Mouse (Mus musculus) MEL (cell line): ENCODE results near the gene Cyp2d11. TPM values are rescaled to one million over a fixed set of nuclear protein-coding genes. Genes with fewer than 3 reads are reported as not detected.
"Not testable (repeated sequence)": the region's sequence is repeated elsewhere in the genome, so short reads cannot be mapped to it uniquely, and the experiment has no call there.

ENCODE experiments used
- DNase-seq: peaks from one replicate; pipeline ENCODE4 v3.0.0; 2011; ENCODE audit warnings: low read depth, low spot score
- H3K27ac ChIP-seq: 2 replicates; pipeline ENCODE4 v1.5.1; 2012; ENCODE audit warnings: low read depth, mild to moderate bottlenecking, control low read depth, low read length, moderate library complexity; ENCODE audit not compliant: control insufficient read depth
- H3K27me3 ChIP-seq, 2 experiments: fragments of 150-350 bp in 1 of 2; sonication (generic) in 1 of 2; 2 replicates each; pipeline ENCODE4 v1.6.1; 2012; ENCODE audit warnings: low read length in 2 of 2, mild to moderate bottlenecking in 2 of 2, improper control_type of control experiment in 1 of 2, moderate library complexity in 1 of 2; ENCODE audit not compliant: insufficient read depth in 2 of 2, control insufficient read depth in 1 of 2
- H3K36me3 ChIP-seq, 2 experiments: 2 replicates each; pipeline ENCODE4 v1.6.1; 2012 to 2014; ENCODE audit warnings: low read length in 2 of 2, improper control_type of control experiment in 1 of 2, inconsistent platforms in 1 of 2, mild to moderate bottlenecking in 1 of 2; ENCODE audit not compliant: insufficient read depth in 2 of 2, control insufficient read depth in 1 of 2
- H3K4me1 ChIP-seq, 2 experiments: fragments of 150-350 bp in 1 of 2; sonication (generic) in 1 of 2; 2 replicates each; pipeline ENCODE4 v1.6.1; 2012; ENCODE audit warnings: low read length in 2 of 2, improper control_type of control experiment in 1 of 2, mild to moderate bottlenecking in 1 of 2; ENCODE audit not compliant: insufficient read depth in 2 of 2, control insufficient read depth in 1 of 2
- H3K4me3 ChIP-seq, 2 experiments: fragments of 150-350 bp in 1 of 2; sonication (generic) in 1 of 2; 2 replicates each; pipeline ENCODE4 v1.5.1; 2012; ENCODE audit warnings: low read depth in 2 of 2, low read length in 2 of 2, mild to moderate bottlenecking in 2 of 2, moderate library complexity in 2 of 2, control low read depth in 1 of 2, improper control_type of control experiment in 1 of 2; ENCODE audit not compliant: control insufficient read depth in 1 of 2, insufficient read depth in 1 of 2
- H3K79me2 ChIP-seq: 2 replicates; pipeline ENCODE4 v1.6.1; 2012; ENCODE audit warnings: mild to moderate bottlenecking, low read length, moderate library complexity; ENCODE audit not compliant: control insufficient read depth, poor library complexity, insufficient read depth
- H3K9ac ChIP-seq: 2 replicates; pipeline ENCODE4 v1.6.1; 2012; ENCODE audit warnings: low read depth, mild to moderate bottlenecking, control low read depth, low read length, moderate library complexity; ENCODE audit not compliant: control insufficient read depth, poor library complexity, severe bottlenecking
- H3K9me3 ChIP-seq: fragments of 150-350 bp; sonication (generic); replicated peaks from 2 replicates; pipeline ENCODE4 v1.6.1; 2012; ENCODE audit warnings: mild to moderate bottlenecking, low read length, improper control_type of control experiment, moderate library complexity; ENCODE audit not compliant: insufficient read depth
- BHLHE40 ChIP-seq: IDR thresholded peaks from 2 replicates; pipeline ENCODE4 v1.6.1; 2012; ENCODE audit warnings: low read depth, mild to moderate bottlenecking, inconsistent platforms, low read length, improper control_type of control experiment, borderline replicate concordance
- CHD2 ChIP-seq: IDR thresholded peaks from 2 replicates; pipeline ENCODE4 v1.6.1; 2011; ENCODE audit warnings: low read length, improper control_type of control experiment
- CTCF ChIP-seq, 3 experiments: IDR thresholded peaks in 2 of 3; conservative IDR thresholded peaks in 1 of 3; 2 replicates each; pipeline ENCODE4 v1.5.1; 2011 to 2012; ENCODE audit warnings: low read length in 3 of 3, low read depth in 2 of 3, mild to moderate bottlenecking in 2 of 3, improper control_type of control experiment in 1 of 3, inconsistent platforms in 1 of 3, mixed read lengths in 1 of 3, moderate library complexity in 1 of 3; ENCODE audit not compliant: control insufficient read depth in 1 of 3, insufficient read depth in 1 of 3, poor library complexity in 1 of 3, severe bottlenecking in 1 of 3
- ELF1 ChIP-seq: IDR thresholded peaks from 2 replicates; pipeline ENCODE4 v1.6.1; 2014; ENCODE audit warnings: low read depth, mild to moderate bottlenecking, inconsistent platforms, low read length, improper control_type of control experiment, moderate library complexity
- EP300 ChIP-seq, 2 experiments: IDR thresholded peaks; 2 replicates each; pipeline ENCODE4 v1.6.1; 2011; ENCODE audit warnings: improper control_type of control experiment in 2 of 2, low read length in 2 of 2, low read depth in 1 of 2, mild to moderate bottlenecking in 1 of 2
- GABPA ChIP-seq: IDR thresholded peaks from 2 replicates; pipeline ENCODE4 v1.6.1; 2012; ENCODE audit warnings: low read depth, mild to moderate bottlenecking, inconsistent platforms, low read length, improper control_type of control experiment, moderate library complexity
- JUND ChIP-seq: IDR thresholded peaks from 2 replicates; pipeline ENCODE4 v1.6.1; 2011; ENCODE audit warnings: low read depth, mild to moderate bottlenecking, improper control_type of control experiment, low read length
- KAT2A ChIP-seq: conservative IDR thresholded peaks from 2 replicates; pipeline ENCODE4 v1.6.1; 2012; ENCODE audit warnings: low read depth, low read length, improper control_type of control experiment, inconsistent platforms
- MXI1 ChIP-seq: IDR thresholded peaks from 2 replicates; pipeline ENCODE4 v1.6.1; 2011; ENCODE audit warnings: mild to moderate bottlenecking, low read depth, low read length, improper control_type of control experiment
- MYC ChIP-seq: IDR thresholded peaks from 2 replicates; pipeline ENCODE4 v1.6.1; 2011; ENCODE audit warnings: low read depth, mild to moderate bottlenecking, low read length, improper control_type of control experiment, moderate library complexity
- NELFE ChIP-seq: IDR thresholded peaks from 2 replicates; pipeline ENCODE4 v1.6.1; 2011; ENCODE audit warnings: low read depth, low read length, improper control_type of control experiment
- POLR2A ChIP-seq, 2 experiments: IDR thresholded peaks; 2 replicates each; pipeline ENCODE4 v1.6.1; 2011 to 2012; ENCODE audit warnings: low read length in 2 of 2, mild to moderate bottlenecking in 2 of 2, control low read depth in 1 of 2, improper control_type of control experiment in 1 of 2, low read depth in 1 of 2, moderate library complexity in 1 of 2; ENCODE audit not compliant: control insufficient read depth in 1 of 2, insufficient read depth in 1 of 2, poor library complexity in 1 of 2
- POLR2AphosphoS2 ChIP-seq: IDR thresholded peaks from 2 replicates; pipeline ENCODE4 v1.6.1; 2011; ENCODE audit warnings: low read length, improper control_type of control experiment
- POLR2AphosphoS5 ChIP-seq: IDR thresholded peaks from 2 replicates; pipeline ENCODE4 v1.6.1; 2012; ENCODE audit warnings: low read depth, borderline replicate concordance, mild to moderate bottlenecking, inconsistent platforms, low read length, moderate library complexity, mixed read lengths
- TAL1 ChIP-seq: IDR thresholded peaks from 2 replicates; pipeline ENCODE4 v1.6.1; 2012; ENCODE audit warnings: mild to moderate bottlenecking, inconsistent platforms, low read length, moderate library complexity, mixed read lengths
- TBP ChIP-seq: IDR thresholded peaks from 2 replicates; pipeline ENCODE4 v1.8.0; 2011; ENCODE audit warnings: low read depth, low read length, improper control_type of control experiment
- TCF12 ChIP-seq: IDR thresholded peaks from 2 replicates; pipeline ENCODE4 v1.6.1; 2014; ENCODE audit warnings: low read depth, mild to moderate bottlenecking, inconsistent platforms, low read length, improper control_type of control experiment, moderate library complexity
- ZMIZ1 ChIP-seq: IDR thresholded peaks from 2 replicates; pipeline ENCODE4 v1.6.1; 2012; ENCODE audit warnings: low read depth, mild to moderate bottlenecking, inconsistent platforms, low read length, improper control_type of control experiment, moderate library complexity
- polyA plus RNA-seq, 2 experiments: library from polyadenylated mRNA; stranded (reverse) in 1 of 2; unstranded in 1 of 2; fragments of >175 nt in 1 of 2; fragments of >200 nt in 1 of 2; gene quantifications; 2 replicates each; pipeline versions ENCODE4 v1.2.1 to v1.2.4; 2012; ENCODE audit warnings: low replicate concordance in 2 of 2, low read depth in 1 of 2; ENCODE audit not compliant: insufficient read length in 2 of 2, insufficient read depth in 1 of 2, missing spikeins in 1 of 2
- total RNA-seq: library from RNA; depleted of rRNA; stranded (reverse); fragments of 300-350 nt; gene quantifications from 2 replicates; pipeline ENCODE4 v1.2.3, GENCODE M21; 2012

Cyp2d11 gene
- total and polyA plus RNA-seq, 3 experiments = not detected

GRCm38 (mm10) chr15:82401516-82401915 is 7.7 kb upstream of the Cyp2d11 start:
- Histone ChIP-seq H3K27me3 (no peaks in the 10 kb centered on the region), H3K36me3 (no peaks in the 10 kb centered on the region), H3K9ac (no peak overlapping the region), H3K4me3 (no peak overlapping the region), H3K27ac (no peak overlapping the region), H3K9me3 (no peaks in the 10 kb centered on the region), H3K4me1 (no peaks in the 10 kb centered on the region)
- no peak for TF ChIP-seq MXI1
- TF ChIP-seq, all 39 proteins: peak for 0
- DNase-seq = no peak
- no peaks in the 10 kb centered on the region for H3K79me2 ChIP-seq

GRCm38 (mm10) chr15:82395955-82396354 is 2.1 kb upstream of the Cyp2d11 start:
- DNase-seq, H3K27ac ChIP-seq, H3K79me2 ChIP-seq, H3K9me3 ChIP-seq, H3K27me3 ChIP-seq, H3K4me3 ChIP-seq, H3K36me3 ChIP-seq, H3K4me1 ChIP-seq, H3K9ac ChIP-seq: not testable (repeated sequence)

- H3K27me3 ChIP-seq, H3K79me2 ChIP-seq, H3K9me3 ChIP-seq, H3K36me3 ChIP-seq, H3K27ac ChIP-seq, H3K4me3 ChIP-seq, H3K4me1 ChIP-seq, DNase-seq, H3K9ac ChIP-seq: not testable (repeated sequence)
Measured at GRCm38 (mm10) chr15:82389916-82390315, 3.9 kb downstream of the Cyp2d11 start.

- no peak overlapping the region for H3K9ac ChIP-seq
- TF ChIP-seq JUND (no peak), POLR2A (IDR thresholded peaks at IDR 0.05; ENCODE audit: control insufficient read depth in 1 of 2, insufficient read depth in 1 of 2, low read depth in 1 of 2, low read length in 2 of 2, poor library complexity in 1 of 2) (no peak), TCF12 (no peak), ELF1 (no peak), TAL1 (no peak), TBP (no peak), MYC (no peak), KAT2A (no peak), CHD2 (no peak), POLR2AphosphoS2 (no peak), CTCF (IDR thresholded peaks at IDR 0.05 in 2 of 3, conservative IDR thresholded peaks at IDR 0.05 in 1 of 3; ENCODE audit: control insufficient read depth in 1 of 3, insufficient read depth in 1 of 3, low read depth in 2 of 3, low read length in 3 of 3, poor library complexity in 1 of 3, severe bottlenecking in 1 of 3) (no peak), GABPA (no peak), POLR2AphosphoS5 (no peak), NELFE (no peak), ZMIZ1 (no peak), EP300 (IDR thresholded peaks at IDR 0.05; ENCODE audit: low read depth in 1 of 2, low read length in 2 of 2) (no peak), BHLHE40 (no peak)
- no peaks in the 10 kb centered on the region for H3K4me1 ChIP-seq
- no peak overlapping the region for H3K27ac ChIP-seq
- DNase-seq = no peak
- H3K36me3 ChIP-seq = no peaks in the 10 kb centered on the region
- no peaks in the 10 kb centered on the region for H3K79me2 ChIP-seq
- H3K9me3 ChIP-seq = no peaks in the 10 kb centered on the region
- H3K4me3 ChIP-seq = no peak overlapping the region
- H3K27me3 ChIP-seq = peaks cover 4 to 24% of the 10 kb centered on the region in 2 experiments; a peak in 3 of 4 replicates
Measured at GRCm38 (mm10) chr15:82385729-82386128, 8.1 kb downstream of the Cyp2d11 start.
